Mouse (Mus musculus) adrenal gland, postnatal 4 days (tissue): ENCODE data around the gene Grap. TPM values are rescaled to one million over a fixed set of nuclear protein-coding genes. Genes with fewer than 3 reads are reported as not detected.

Experiments used
- DNase-seq, 2 experiments: peaks; one replicate each; pipeline ENCODE4 v3.0.0; 2021 to 2022; ENCODE audit warnings: low spot score in 2 of 2, mixed read lengths in 2 of 2
- total RNA-seq, 2 experiments: library from RNA; stranded (reverse); gene quantifications; 2 replicates each; pipeline ENCODE4 v1.2.3; 2021

The Grap gene
- total RNA-seq, 2 experiments from 2014 or later = 9.1 to 10.8 TPM

DNA sequence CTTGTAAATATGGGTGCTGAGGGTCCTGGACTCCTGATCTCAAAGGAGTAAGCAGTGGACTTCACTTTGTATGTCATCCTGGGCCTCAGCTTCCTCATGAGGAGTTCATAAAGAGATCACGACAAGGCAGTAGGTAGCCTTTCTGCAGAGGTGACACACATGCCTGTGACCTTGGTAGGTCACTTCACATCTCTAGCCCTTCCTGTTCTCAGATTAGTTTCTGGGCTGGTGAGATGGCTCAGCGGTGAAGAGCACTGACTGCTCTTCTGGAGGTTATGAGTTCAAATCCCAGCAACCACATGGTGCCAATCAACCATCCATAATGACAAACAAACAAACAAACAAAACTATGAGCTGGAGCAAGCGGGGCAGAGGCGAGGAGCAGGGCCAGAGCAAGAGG lies 24.6 kb downstream of the Grap start:
- no peak for DNase-seq

DNA sequence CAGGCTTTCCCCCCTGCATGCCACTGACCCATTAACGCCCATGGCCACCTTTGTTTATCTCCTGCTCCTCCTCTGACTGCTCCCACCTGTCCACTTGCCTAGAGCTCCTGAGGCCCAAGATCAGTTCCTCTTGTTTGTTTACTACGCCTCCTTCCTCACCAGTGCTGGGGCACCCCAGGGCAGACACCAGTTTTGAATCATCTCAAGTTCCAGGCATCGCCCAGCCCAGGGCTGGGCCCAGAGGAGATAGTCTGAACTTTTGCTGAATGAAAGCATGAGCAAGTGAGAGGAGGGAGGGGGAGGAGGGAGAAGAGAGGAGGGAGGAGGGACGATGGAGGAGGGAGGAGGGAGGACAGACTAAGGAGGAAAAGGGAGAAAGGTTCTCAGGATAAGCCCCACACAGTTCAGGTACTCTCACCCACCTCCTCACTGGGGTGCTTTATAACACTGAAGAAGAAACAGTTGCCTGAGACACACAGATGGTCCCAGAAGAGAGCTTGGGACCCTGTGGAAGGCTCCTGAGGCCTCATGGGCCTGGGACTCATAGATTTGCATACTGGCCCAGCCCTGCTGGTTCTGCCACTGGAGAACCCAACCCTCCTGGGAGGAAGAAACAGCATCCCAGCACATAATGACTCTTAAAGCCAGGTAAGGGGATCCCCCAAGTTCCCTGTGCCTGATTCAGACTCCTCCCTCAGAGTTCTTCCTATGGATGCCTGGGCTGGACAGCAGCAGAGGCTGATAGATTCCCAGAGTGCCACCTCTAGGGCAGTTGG lies 26.2 kb downstream of the Grap start:
- DNase-seq = no peak

DNA sequence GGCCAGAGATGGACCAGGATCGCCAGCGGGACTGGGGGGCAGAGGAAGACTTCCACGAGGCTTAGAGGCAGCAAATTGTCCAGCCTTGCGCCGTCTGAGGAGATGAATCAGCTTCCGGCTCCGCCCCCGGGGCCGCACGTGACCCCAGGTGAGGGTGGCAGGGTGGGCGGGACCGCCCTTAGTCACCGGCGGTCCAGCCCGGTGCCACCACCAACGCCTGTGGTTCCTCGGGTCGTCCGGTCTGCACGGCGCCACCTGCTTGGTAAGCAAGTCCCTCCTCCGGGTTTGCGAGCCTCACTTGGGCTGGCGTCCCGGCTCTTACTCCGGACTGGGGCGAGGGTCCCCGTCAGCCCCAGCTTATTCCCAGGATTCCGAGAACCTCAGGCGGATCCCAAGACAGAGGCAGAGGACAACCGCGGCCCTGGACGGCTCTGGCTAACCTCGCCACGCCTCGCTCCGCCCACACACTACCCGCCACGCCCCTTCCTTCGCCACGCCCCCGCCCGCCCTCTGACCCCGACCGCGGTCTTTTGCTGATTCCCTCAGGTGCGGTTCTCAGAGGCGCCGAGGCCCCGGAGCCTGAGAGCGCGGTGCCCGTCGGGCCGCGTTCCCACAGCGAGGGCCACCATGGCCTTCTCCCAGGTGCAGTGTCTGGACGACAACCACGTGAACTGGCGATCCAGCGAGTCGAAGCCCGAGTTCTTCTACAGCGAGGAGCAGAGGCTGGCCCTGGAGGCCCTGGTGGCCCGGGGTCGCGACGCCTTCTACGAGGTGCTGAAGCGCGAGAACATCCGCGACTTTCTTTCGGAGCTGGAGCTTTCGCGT lies 31.1 kb downstream of the Grap start, which contains the start of gene Fam83g:
Gene Fam83g (plus strand): TSS at position 185 of the 825 bp plus-strand sequence.
- DNase-seq = peak; percentile 48 to 51

DNA sequence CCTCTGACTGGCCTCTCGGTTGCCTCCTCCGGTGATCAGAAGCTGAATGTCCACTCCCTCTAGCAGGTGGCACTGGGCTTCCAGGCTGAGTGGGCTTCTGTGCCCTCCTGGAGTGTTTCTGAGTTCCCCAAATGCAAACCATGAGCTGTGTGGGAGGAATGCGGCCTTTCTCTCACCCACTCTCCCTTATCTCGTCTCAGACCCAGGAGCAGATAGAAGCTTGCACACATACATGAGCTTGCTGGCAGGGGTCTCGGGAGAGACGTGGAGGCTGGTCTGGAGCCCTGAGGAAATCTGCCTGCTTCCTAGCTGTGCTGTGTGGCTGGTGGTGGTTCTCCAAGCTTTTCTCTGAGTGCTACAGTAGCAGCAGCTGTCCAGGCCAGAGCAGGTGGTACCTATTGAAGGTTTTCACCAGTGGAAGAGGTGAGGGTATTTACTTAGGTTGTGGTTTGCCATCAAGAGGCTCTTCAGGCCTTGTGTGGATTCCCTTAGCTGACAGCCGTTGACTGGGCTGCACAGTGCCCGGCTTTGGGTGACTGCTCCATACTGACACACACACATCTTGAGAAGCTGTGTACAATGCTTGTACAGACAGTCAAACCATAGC lies 32.2 kb downstream of the Grap start:
- no peak for DNase-seq

DNA sequence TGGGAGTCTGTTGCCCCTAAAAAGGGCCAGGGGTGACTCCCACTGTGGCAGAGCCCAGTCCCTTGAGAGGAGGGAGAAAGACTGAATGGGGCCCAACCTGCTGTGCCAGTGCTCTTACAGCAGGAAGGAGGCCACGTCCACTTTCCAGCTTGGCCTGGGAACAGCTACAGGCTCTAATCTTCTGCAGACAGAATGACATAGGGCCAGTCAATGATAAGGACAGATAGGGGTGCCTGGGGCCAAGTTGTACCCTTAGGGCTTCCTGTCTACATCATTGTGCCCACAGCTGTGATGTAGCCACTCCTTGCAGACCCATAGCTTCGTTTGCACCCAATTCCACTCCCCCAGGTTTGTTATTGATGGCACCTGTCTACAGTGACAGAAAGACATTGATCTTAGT lies 33.1 kb downstream of the Grap start:
- no peak for DNase-seq

DNA sequence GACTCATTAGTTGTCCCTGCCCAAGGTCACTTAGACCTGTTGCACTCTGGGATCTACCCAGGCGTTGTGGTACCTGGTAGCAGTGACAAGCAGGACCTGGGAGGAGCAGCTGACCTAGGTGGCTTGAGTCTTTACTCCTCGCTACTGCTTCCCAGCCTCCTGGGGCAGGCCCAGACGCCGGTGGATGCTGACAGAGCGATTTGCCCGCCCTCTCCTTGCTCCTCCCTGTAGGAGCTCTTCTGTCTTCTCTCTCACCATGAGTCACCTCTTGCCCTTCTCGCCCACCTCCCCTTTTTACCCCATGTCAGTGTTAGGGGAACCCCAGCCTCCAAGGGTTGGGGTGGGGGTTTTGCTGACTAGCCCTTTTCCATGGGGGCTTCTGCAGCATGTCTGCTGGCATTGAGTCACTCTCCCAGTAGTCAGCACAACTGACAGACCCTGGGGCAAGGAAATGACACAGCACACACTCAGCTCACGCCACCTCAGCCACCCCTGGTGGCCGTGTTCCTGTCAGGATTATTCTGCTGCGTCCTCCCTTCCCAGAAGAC lies 33.9 kb downstream of the Grap start:
- no peak for DNase-seq

DNA sequence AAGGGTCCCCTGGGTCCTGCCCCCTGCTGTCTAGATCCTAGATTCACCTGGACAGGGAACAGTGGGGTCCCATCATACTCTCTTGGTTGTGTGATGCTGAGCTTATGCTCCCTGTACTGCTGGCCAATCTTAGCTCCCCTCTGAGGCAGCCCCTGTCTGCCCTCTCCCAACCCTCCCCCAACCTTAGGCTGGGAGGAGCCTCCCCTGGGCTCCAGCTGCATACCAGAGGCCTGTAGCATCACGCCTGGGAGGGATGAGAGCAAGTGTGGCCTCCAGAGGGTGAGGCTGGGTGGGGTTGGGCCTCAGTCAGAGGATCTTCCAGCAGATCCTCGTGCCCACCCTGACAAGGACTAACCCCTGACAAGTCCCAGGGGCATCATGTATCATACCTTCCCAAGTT lies 34.5 kb downstream of the Grap start:
- DNase-seq = no peak

DNA sequence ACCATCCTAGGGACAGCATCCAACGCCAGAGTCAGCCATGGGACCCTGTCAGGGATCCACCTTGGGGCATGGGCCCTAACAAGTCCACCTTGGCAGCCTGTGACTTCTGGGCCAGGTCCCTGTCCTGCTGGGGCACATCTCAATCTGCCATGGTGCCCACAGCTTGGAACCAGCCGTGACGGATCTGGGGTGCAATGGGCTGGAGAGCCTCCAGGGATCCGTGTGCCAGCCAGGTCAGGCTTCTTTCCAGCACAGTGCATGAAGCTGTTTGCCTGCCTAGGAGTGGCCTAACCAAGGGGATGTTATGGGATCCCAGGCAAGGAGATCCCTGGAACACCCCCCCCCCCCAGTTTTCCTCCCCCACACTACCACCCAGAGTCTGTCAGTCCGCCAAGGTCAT lies 39.9 kb downstream of the Grap start:
- no peak for DNase-seq

DNA sequence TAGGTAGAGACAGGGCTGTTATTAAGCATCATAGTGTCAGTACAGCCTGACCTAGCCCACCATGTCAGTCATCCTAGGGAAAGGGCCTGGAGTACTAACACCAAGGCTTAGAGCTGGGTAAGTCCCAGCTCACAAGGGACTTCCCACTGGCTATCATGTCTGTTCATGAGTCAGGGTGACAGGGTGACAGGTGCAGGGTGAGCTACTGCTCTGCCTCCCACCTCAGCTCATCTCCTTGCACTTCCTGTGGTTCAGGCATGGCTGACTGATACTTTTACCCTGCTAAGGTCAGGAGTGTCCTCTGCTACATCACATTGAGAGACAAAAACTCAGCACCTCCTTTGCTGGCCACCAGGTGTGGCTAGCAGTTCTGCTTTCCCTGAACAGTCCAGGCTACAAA lies 45.8 kb downstream of the Grap start:
- no peak for DNase-seq

DNA sequence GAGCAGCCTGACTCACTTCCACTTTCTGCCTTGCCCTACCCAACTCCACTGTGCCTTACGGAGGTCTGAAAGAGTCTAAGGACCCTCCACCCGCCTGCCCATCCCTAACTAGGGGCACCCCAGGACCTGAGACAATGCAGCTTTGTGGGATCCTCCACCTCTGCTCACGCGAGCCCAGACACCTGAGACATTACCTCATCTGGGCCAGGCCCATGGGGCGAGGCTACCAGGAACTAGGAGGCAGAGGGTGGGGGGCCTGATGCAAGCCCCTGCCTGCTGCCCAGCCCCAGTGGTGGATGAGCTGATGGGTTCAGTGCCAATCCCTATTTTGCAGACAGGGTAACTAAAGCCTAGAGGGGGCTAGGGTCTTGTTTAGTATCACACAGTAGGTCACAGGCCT lies 46.4 kb downstream of the Grap start:
- DNase-seq = no peak

DNA sequence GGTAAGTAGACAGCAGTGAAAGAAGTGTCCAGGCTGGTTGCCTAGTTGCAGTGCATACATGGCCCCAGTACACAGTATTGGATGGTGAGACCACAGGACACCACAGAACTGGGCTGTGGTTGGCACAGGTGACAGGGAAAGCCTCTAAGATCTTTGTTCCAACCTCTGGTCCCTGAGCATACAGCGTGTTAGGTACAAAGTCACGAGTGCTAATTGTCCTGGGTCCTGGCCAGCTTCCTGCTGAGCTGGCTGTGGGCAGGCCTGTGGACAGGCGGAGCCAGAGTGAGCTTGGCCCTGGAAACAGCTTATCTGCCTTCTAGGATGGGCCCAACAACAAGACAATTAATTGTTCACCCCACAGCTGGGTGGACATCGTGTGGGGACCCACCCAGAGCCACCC lies 46.9 kb downstream of the Grap start:
- DNase-seq = no peak

DNA sequence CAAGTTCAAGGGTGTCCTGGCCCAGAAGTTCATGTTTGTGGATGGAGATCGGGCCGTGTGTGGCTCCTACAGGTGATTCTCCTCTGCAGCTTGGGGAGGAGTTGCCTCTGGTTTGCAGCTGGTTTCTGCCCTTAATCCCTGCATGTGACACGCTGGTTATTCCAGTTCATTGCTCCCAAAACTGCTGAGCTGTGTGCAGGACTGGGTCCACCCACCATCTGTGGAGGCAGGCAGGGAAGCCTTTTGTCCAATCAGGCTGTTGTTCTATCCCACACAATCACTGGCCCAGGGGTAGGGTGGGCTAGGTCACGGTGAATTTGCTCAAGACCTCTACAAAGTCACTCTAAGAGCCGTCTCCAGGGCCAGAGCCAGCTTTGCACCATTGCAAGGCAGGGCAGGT lies 48.6 kb downstream of the Grap start:
- DNase-seq = no peak

DNA sequence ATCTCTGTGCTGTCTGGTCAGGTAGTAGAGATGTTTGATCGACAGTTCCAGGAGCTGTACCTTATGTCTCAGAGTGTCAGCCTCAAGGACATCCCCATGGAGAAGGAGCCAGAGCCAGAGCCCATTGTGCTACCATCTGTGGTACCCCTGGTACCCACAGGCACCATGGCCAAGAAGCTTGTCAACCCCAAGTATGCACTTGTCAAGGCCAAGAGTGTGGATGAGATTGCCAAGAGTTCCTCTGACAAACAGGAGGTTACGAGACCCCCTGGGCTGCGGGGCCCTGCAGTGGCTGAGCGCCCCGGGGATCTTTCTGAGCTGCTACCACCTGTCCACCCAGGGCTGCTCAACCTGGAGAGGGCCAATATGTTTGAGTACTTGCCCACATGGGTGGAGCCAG lies 49.4 kb downstream of the Grap start:
- no peak for DNase-seq

DNA sequence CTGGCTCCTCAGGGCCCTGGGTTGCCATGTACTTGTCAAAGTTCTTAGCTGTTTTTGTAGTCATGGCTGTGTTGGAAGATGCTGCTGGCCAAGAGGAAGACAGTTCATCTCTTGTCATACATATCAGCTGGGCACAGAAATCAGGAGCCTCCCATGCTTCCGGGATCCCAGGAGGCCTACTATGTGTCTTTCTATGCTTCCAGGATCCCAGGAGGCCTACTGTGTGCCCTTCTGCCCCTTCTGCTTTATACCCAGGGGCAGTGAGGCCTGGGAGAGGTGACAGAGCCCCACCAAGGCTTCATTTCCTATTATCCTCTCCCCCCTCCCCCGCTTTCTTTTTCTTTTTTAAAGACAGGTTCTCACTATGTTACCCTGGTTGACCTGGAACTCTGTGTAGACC lies 52.5 kb downstream of the Grap start:
- DNase-seq = no peak

DNA sequence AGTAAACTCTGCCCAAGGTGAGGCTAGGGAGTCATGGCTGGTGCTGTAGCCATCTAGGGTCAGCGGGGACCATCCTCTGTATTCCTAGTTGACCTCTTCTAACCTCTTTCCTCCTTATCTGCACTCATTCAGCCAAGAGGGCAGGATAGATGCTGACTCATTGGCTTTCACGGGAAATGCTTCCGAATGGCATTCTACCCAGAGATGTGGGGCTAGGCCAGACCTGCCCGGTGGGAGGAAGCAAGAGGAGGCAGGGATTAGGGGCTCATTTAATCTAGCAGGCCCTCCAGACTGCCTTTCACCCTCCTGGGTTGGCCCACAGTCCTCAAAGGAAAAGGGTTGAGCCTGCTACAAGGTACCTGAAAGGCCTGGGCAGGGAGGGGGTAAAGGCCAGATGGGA lies 53.2 kb downstream of the Grap start:
- DNase-seq = no peak

DNA sequence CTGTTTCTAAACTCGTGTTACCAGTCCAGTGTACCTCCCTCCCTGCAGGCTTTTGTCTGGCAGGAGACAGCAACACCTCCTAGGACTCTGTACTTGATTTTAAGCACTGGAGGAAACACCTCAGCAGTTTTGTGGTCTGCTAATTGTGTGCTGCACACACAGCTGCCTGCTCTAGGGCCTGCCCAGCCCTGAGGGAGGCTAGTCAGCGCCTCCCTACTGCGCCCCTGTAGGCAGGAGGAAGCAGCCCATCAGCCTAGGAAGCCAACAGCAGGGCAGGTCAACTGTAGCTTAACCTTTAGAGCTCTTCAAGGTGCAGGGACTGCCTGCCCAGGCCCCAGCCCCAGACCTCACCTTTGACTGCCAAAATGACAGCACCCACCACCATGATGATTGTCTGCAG lies 55.9 kb downstream of the Grap start:
- DNase-seq = no peak

DNA sequence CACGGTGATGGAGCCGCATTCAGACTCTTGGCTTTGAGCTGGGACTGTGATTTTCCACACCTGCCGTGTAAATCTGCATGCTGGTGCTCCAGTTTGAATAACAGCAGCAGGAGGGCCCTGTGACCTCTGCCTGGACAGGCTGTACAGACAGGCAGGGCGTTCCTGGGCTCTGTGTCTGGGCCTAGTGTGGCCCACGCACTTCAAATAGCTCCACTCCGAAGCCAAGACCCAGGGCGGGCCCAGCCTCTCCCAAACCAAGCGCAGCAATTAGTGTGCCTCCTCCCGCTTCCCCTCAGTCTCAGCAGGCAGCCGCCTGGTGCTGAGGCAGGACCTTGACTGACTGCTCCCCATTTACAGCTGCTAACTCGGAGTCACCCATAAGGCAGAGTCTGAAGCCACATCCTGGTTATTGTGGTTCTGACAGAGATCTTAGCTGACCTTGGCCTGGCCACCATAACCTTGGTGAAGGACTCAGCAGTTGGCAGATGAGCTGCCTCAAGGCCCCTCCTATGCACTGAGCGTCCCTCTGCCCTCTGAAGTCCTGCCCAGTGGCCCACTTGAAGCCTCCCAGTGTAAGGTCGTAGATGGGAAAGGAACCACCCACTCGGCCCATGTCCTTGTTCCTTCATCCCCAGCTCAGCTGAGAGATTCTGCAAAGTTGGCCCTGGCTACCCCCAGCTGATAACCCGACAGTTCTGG lies 60.2 kb downstream of the Grap start:
- DNase-seq = peak in 1 of 2 experiments; percentile 36

DNA sequence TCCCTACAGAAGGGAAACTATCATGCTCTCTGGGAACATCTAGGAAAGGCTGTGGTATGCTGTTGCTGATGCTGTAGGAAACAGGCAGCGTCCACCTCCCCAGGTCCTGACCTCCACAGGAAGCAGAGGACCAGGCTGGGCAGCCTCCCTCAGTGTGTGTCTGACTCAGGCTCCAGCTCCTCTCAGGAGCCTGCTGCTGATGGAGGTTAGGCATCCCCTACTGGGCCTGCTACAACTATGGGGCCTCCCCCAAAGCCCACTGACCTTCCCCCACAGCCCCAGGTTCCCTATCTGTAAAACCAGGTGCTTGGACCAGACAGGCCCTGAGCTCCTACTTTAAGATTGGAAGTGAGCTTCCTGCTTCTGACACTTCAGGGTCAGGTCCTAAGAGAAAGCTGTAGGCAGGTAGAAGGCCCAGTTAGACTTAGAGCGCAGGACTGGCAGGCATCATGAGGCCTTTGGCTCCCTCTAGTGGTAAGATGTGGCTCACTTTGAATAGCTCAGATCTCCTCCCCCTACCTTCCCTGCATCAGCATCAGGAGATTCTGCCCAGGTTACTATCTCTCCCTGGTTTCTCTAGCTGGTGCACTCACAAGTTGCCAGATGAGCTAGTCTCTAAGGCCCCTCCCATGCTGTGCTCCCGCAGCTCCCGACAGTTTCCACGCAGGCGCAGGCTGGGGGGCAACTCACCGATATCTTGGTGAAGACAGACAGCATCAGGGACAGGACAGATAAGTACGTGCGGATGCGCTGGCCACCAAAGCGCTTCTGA lies 61.5 kb downstream of the Grap start:
- peak in 1 of 2 experiments; percentile 35 for DNase-seq

DNA sequence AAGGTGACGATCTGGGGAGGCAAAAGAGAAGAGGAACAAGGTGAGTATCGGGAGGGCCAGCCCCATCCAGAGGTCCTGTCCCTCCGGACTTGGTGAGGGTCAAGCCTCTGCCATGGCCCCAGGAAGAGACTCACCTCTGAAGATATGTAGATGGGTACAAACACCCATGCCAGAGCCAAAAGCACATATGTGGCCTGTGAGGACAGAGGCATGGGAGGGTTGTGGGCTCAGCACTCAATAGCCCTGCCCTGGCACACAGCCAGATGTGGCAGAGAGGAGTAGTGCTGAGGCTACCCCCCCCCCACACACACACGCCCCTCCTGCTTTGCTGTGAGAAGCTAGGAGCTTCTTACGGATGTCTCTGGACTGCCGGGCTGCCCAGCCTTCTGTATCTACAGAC lies 62.1 kb downstream of the Grap start:
- DNase-seq = no peak

DNA sequence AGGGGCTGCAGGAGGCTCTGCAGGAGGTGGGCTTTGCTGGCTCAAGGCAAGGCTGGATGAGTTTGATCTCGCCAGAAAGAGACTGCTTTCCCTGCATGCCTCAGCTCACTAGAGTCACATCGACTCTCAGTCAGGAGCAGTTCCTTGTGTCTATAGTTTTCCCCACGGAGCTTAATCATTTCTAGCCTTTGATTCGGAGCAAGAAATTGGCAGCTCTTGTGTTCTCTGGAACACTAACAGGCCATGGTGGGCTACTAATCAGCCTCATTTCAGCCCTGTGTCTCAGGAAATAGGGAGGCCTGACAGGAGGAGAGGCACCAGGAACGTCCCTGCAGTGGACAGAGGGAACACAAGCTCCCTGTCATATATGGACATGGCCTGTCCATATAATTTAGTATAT lies 64.9 kb downstream of the Grap start:
- no peak for DNase-seq
